ENCODE assay signal across 8 mouse cellular contexts in the genomic region with DNA sequence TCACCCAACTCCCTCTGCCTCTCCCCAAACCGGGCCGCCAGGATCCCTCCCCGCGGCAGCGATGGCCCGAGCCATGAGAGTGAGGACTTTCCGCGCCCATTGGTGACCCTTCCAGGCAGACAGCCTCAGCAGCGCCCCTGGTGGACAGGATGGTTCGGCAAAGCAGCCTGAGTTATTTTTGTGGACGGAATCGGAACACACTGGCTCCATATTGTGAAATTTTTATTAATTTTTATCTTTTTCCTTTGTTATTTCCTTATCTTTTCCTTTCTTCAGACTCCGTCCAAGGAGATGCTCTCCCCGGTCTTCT. TPM values are rescaled to one million over a fixed set of nuclear protein-coding genes. Genes with fewer than 3 reads are reported as not detected.
DNase-seq lines count a peak whose midpoint lies in the region; ATAC-seq and TF ChIP-seq lines count a peak whose summit lies in the region.

No protein-coding gene starts in this region.

- H3K27ac ChIP-seq in hindbrain, embryonic 10.5 days = no peak overlapping the region
- H3K27ac ChIP-seq in hindbrain, embryonic 14.5 days = no peak overlapping the region
- no peak overlapping the region for H3K27ac ChIP-seq in spleen, adult 2 months (ENCODE audit: insufficient read depth, low read length)
- H3K27ac ChIP-seq in bone marrow, adult 2 months (ENCODE audit: control insufficient read depth, insufficient read depth, low read depth, low read length, poor library complexity) = no peak overlapping the region
- H3K27ac ChIP-seq in midbrain, postnatal 0 days (ENCODE audit: low read depth, low read length) = no peak overlapping the region

- no peaks in the 10 kb centered on the region for H3K9me3 ChIP-seq in hindbrain, embryonic 10.5 days
- no peaks in the 10 kb centered on the region for H3K9me3 ChIP-seq in hindbrain, embryonic 14.5 days (ENCODE audit: control insufficient read depth, low read length)
- H3K9me3 ChIP-seq in midbrain, postnatal 0 days (ENCODE audit: low read length) = no peaks in the 10 kb centered on the region

- TF ChIP-seq CTCF in spleen, adult 2 months (IDR thresholded peaks at IDR 0.05; ENCODE audit: extremely low read depth, insufficient read depth, insufficient read length, insufficient replicate concordance) = peak; percentile 33; the same call in 1 of the 2 replicates
- TF ChIP-seq CTCF in bone marrow, adult 2 months (IDR thresholded peaks at IDR 0.05; ENCODE audit: control insufficient read depth, insufficient read depth, low read length) = peak; percentile 60; the same call in 1 of the 2 replicates
- peak; percentile 78 for TF ChIP-seq CTCF in midbrain, postnatal 0 days (IDR thresholded peaks at IDR 0.05)

- H3K4me2 ChIP-seq in hindbrain, embryonic 14.5 days (replicated peaks) = no peak overlapping the region
- no peak overlapping the region for H3K4me2 ChIP-seq in midbrain, postnatal 0 days (ENCODE audit: low read depth, low read length, poor library complexity, severe bottlenecking)

- H3K4me1 ChIP-seq in hindbrain, embryonic 10.5 days (replicated peaks) = peaks cover 22% of the 10 kb centered on the region
- no peaks in the 10 kb centered on the region; the same call in 1 of the 2 replicates for H3K4me1 ChIP-seq in hindbrain, embryonic 14.5 days (replicated peaks; ENCODE audit: control insufficient read depth, insufficient read depth, low read length)
- peaks cover 2% of the 10 kb centered on the region; the same call in 1 of the 2 replicates for H3K4me1 ChIP-seq in spleen, adult 2 months (ENCODE audit: control insufficient read depth, insufficient read depth, insufficient read length)
- no peaks in the 10 kb centered on the region for H3K4me1 ChIP-seq in bone marrow, adult 2 months (ENCODE audit: control insufficient read depth, insufficient read depth, low read length)
- H3K4me1 ChIP-seq in midbrain, postnatal 0 days (ENCODE audit: insufficient read depth, low read length) = no peaks in the 10 kb centered on the region

- H3K4me3 ChIP-seq in hindbrain, embryonic 10.5 days = no peak overlapping the region
- no peak overlapping the region for H3K4me3 ChIP-seq in hindbrain, embryonic 14.5 days (replicated peaks; ENCODE audit: low read length)
- no peak overlapping the region for H3K4me3 ChIP-seq in spleen, adult 2 months (ENCODE audit: extremely low read depth, insufficient read depth, insufficient read length)
- no peak overlapping the region for H3K4me3 ChIP-seq in bone marrow, adult 2 months (replicated peaks; ENCODE audit: control insufficient read depth, low read depth, low read length)
- H3K4me3 ChIP-seq in midbrain, postnatal 0 days (ENCODE audit: low read depth, low read length) = no peak overlapping the region

- H3K9ac ChIP-seq in hindbrain, embryonic 14.5 days = no peak overlapping the region
- H3K9ac ChIP-seq in midbrain, postnatal 0 days (replicated peaks; ENCODE audit: low read length, poor library complexity, severe bottlenecking) = no peak overlapping the region

- no peak for ATAC-seq in hindbrain, embryonic 14.5 days (ENCODE audit: low FRiP score)
- no peak for ATAC-seq in midbrain, postnatal 0 days (ENCODE audit: low FRiP score)

- 80% methylated on average over 14 of the region's 14 CpGs for WGBS in hindbrain, embryonic 10.5 days
- 70% methylated on average over 14 of the region's 14 CpGs for WGBS in hindbrain, embryonic 14.5 days
- WGBS in spleen, adult 2 months = 88% methylated on average over 14 of the region's 14 CpGs
- WGBS in bone marrow, adult 2 months = 85% methylated on average over 14 of the region's 14 CpGs
- WGBS in midbrain, postnatal 0 days = 77% methylated on average over 14 of the region's 14 CpGs

- peaks cover 97% of the 10 kb centered on the region for H3K36me3 ChIP-seq in hindbrain, embryonic 10.5 days
- peaks cover 84% of the 10 kb centered on the region for H3K36me3 ChIP-seq in hindbrain, embryonic 14.5 days (replicated peaks; ENCODE audit: control insufficient read depth, insufficient read depth)
- peaks cover 68% of the 10 kb centered on the region for H3K36me3 ChIP-seq in spleen, adult 2 months (ENCODE audit: control insufficient read depth, insufficient read depth, low read length)
- peaks cover 67% of the 10 kb centered on the region for H3K36me3 ChIP-seq in midbrain, postnatal 0 days (ENCODE audit: insufficient read depth, low read length)

- no peaks in the 10 kb centered on the region for H3K27me3 ChIP-seq in hindbrain, embryonic 10.5 days (ENCODE audit: insufficient read depth, poor library complexity, severe bottlenecking)
- no peaks in the 10 kb centered on the region for H3K27me3 ChIP-seq in hindbrain, embryonic 14.5 days (ENCODE audit: control insufficient read depth, insufficient read depth, low read length)
- H3K27me3 ChIP-seq in spleen, adult 2 months (ENCODE audit: control insufficient read depth, insufficient read depth, low read length) = no peaks in the 10 kb centered on the region
- no peaks in the 10 kb centered on the region for H3K27me3 ChIP-seq in midbrain, postnatal 0 days (ENCODE audit: insufficient read depth, low read length)

- DNase-seq in hindbrain, embryonic 10.5 days (ENCODE audit: low spot score) = peak; percentile 59
- no peak for DNase-seq in hindbrain, embryonic 14.5 days (ENCODE audit: low spot score)
- DNase-seq in spleen, adult 2 months (ENCODE audit: low read depth in 1 of 2, low spot score in 2 of 2) = no peak
- DNase-seq in spleen, postnatal 36 days (ENCODE audit: low spot score in 2 of 2) = no peak
- peak; percentile 85 for DNase-seq in gastrocnemius, postnatal 10 days
- peak; percentile 50 for DNase-seq in midbrain, postnatal 0 days (ENCODE audit: low spot score)
- DNase-seq in right cerebral cortex, postnatal 36 days (ENCODE audit: low spot score in 2 of 2) = no peak

- TF ChIP-seq POLR2A in spleen, adult 2 months (IDR thresholded peaks at IDR 0.05; ENCODE audit: low read depth, low read length) = no peak
- TF ChIP-seq POLR2A in bone marrow, adult 2 months (IDR thresholded peaks at IDR 0.05; ENCODE audit: borderline replicate concordance, control insufficient read depth, low read depth, low read length) = no peak

RNA-seq across cellular contexts. Expression of a gene that starts 8.0 kb away (rescaled TPM):
- 1.3 and 1.9 TPM in 2 replicates for polyA plus RNA-seq in hindbrain, embryonic 10.5 days (2016; fragmentation: Nextera tagmentation; extraction: Ambion mirVana)
- polyA plus RNA-seq in hindbrain, embryonic 14.5 days (2014; fragmentation: Nextera tagmentation; extraction: Ambion mirVana) = 6.2 and 6.8 TPM in 2 replicates
- 7.3 and 8.1 TPM in 2 replicates for polyA plus RNA-seq in spleen, adult 2 months (2012; rRNA removed)
- 3.7 and 4.3 TPM in 2 replicates for polyA plus RNA-seq in bone marrow, adult 2 months (2011; ENCODE audit: insufficient read depth, insufficient read length, low replicate concordance, missing spikeins)
- total RNA-seq in gastrocnemius, postnatal 10 days (2021) = 1,000 to 10,000 TPM; 3,066 to 3,425 TPM
- total RNA-seq in midbrain, postnatal 0 days (2014; rRNA removed) = 16.4 and 25.8 TPM in 2 replicates
- 11.7 and 13.2 TPM in 2 replicates for polyA plus RNA-seq in midbrain, postnatal 0 days (2015; fragmentation: Nextera tagmentation; extraction: Ambion mirVana)

RNA-seq across cellular contexts. Expression of a gene that starts 12.7 kb away (rescaled TPM):
- 198 and 221 TPM in 2 replicates for polyA plus RNA-seq in hindbrain, embryonic 10.5 days (2016; fragmentation: Nextera tagmentation; extraction: Ambion mirVana)
- 103 and 112 TPM in 2 replicates for polyA plus RNA-seq in hindbrain, embryonic 14.5 days (2014; fragmentation: Nextera tagmentation; extraction: Ambion mirVana)
- polyA plus RNA-seq in spleen, adult 2 months (2012; rRNA removed) = 177 and 239 TPM in 2 replicates
- 120 and 184 TPM in 2 replicates for polyA plus RNA-seq in bone marrow, adult 2 months (2011; ENCODE audit: insufficient read depth, insufficient read length, low replicate concordance, missing spikeins)
- 100 to 1,000 TPM in 1 of 2 experiments, 10 to 100 TPM in 1; 88.6 to 123 TPM for total RNA-seq in gastrocnemius, postnatal 10 days (2021)
- 70.5 and 92.2 TPM in 2 replicates for total RNA-seq in midbrain, postnatal 0 days (2014; rRNA removed)
- 90.2 and 95.5 TPM in 2 replicates for polyA plus RNA-seq in midbrain, postnatal 0 days (2015; fragmentation: Nextera tagmentation; extraction: Ambion mirVana)

RNA-seq across cellular contexts. Expression of a gene that starts 22.9 kb away (rescaled TPM):
- polyA plus RNA-seq in hindbrain, embryonic 10.5 days (2016; fragmentation: Nextera tagmentation; extraction: Ambion mirVana) = 20.5 and 20.7 TPM in 2 replicates
- 89.2 and 111 TPM in 2 replicates for polyA plus RNA-seq in hindbrain, embryonic 14.5 days (2014; fragmentation: Nextera tagmentation; extraction: Ambion mirVana)
- polyA plus RNA-seq in spleen, adult 2 months (2012; rRNA removed) = 681 and 703 TPM in 2 replicates
- polyA plus RNA-seq in bone marrow, adult 2 months (2011; ENCODE audit: insufficient read depth, insufficient read length, low replicate concordance, missing spikeins) = 656 and 1,280 TPM in 2 replicates
- 10 to 100 TPM; 30.5 to 31.4 TPM for total RNA-seq in gastrocnemius, postnatal 10 days (2021)
- 250 and 291 TPM in 2 replicates for total RNA-seq in midbrain, postnatal 0 days (2014; rRNA removed)
- 232 and 264 TPM in 2 replicates for polyA plus RNA-seq in midbrain, postnatal 0 days (2015; fragmentation: Nextera tagmentation; extraction: Ambion mirVana)

RNA-seq across cellular contexts. Expression of a gene that starts 35.3 kb away (rescaled TPM):
- 13.1 and 14.7 TPM in 2 replicates for polyA plus RNA-seq in hindbrain, embryonic 10.5 days (2016; fragmentation: Nextera tagmentation; extraction: Ambion mirVana)
- polyA plus RNA-seq in hindbrain, embryonic 14.5 days (2014; fragmentation: Nextera tagmentation; extraction: Ambion mirVana) = 12.4 and 15.4 TPM in 2 replicates
- 487 and 792 TPM in 2 replicates for polyA plus RNA-seq in spleen, adult 2 months (2012; rRNA removed)
- polyA plus RNA-seq in bone marrow, adult 2 months (2011; ENCODE audit: insufficient read depth, insufficient read length, low replicate concordance, missing spikeins) = 128 and 324 TPM in 2 replicates
- total RNA-seq in gastrocnemius, postnatal 10 days (2021) = 10 to 100 TPM; 11.9 to 19.3 TPM
- 70.6 and 86.8 TPM in 2 replicates for total RNA-seq in midbrain, postnatal 0 days (2014; rRNA removed)
- 18.1 TPM in 2 replicates for polyA plus RNA-seq in midbrain, postnatal 0 days (2015; fragmentation: Nextera tagmentation; extraction: Ambion mirVana)

RNA-seq across cellular contexts. Expression of a gene that starts 41.4 kb away (rescaled TPM):
- polyA plus RNA-seq in hindbrain, embryonic 10.5 days (2016; fragmentation: Nextera tagmentation; extraction: Ambion mirVana) = 125 and 129 TPM in 2 replicates
- polyA plus RNA-seq in hindbrain, embryonic 14.5 days (2014; fragmentation: Nextera tagmentation; extraction: Ambion mirVana) = 46.7 and 51.5 TPM in 2 replicates
- polyA plus RNA-seq in spleen, adult 2 months (2012; rRNA removed) = 54.2 and 57.2 TPM in 2 replicates
- 17.7 and 33.1 TPM in 2 replicates for polyA plus RNA-seq in bone marrow, adult 2 months (2011; ENCODE audit: insufficient read depth, insufficient read length, low replicate concordance, missing spikeins)
- total RNA-seq in gastrocnemius, postnatal 10 days (2021) = 10 to 100 TPM; 11.3 to 12.9 TPM
- 59.6 and 85.6 TPM in 2 replicates for total RNA-seq in midbrain, postnatal 0 days (2014; rRNA removed)
- 56.8 and 60.6 TPM in 2 replicates for polyA plus RNA-seq in midbrain, postnatal 0 days (2015; fragmentation: Nextera tagmentation; extraction: Ambion mirVana)

Comparison
In these comparisons a context has a peak if more than half of its experiments do, and no peak if none do; other contexts are left out.
1. DNase-seq: peak in hindbrain, embryonic 10.5 days (single experiment), gastrocnemius, postnatal 10 days (single experiment) and midbrain, postnatal 0 days (single experiment); none in hindbrain, embryonic 14.5 days (single experiment), spleen, adult 2 months (0 of 2), spleen, postnatal 36 days (0 of 2) and right cerebral cortex, postnatal 36 days (0 of 2).
2. Peak in every context shown above with its lines, with median percentiles within 50 percentile points of each other: CTCF ChIP-seq.